Mouse (Mus musculus): ENCODE measurements around the gene Tmem265.
A peak's percentile ranks its signal among the peaks of the same experiment; 100 is the strongest.

The Tmem265 gene

DNA sequence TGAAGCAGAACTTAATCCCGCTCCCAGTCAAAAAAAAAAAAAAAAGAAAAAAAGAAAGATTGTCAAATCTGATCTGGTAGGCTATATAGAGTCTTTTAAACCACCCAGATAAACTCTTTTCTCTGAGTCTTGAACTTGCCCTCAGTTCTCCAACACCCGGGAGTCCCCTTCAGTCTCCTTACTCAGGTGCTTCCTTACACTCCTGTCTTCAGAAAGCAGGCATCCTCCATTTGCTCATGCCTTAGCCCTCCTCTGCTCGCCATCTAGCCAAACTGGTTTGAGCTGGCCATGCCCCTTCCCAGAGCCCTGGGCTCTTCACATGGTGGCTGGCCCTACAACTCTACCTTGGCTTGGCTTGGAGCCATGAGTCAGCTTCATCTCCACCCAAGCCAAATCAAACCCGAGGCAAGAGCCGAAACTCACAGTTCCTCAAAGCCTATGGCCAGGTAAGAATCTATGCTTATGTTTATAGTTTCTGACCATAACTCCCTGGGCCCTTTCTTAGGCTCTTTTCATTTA, at the start of gene Tmem265:
TSS of gene Tmem265 (plus strand) at position 51 of the 519 bp plus-strand sequence.
- peak; percentile 37 for DNase-seq

DNA sequence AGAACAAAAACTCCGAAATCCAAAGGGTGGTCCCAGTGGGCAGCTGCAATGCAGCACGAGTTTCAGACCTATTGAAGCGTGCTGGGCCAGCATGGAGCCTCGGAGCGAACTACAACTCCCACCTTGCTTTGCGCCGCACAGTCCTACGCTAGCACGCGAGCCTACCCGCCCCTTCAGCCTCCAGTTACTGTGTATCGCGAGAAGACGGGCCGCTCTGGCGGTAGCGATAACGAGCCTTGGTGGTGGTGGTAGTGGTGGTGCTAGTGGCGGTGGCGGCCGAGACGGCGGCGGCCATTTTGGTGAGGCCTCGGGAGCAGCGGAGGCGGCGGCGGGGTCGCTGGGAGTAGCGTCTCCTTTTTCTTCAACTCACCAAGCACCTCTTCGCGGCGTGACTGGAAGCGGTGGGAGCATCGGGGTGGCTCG, 49.4 kb upstream of the Tmem265 start, which contains the start of gene Srcap:
TSS of gene Srcap (plus strand) at position 176 of the 423 bp plus-strand sequence.
- peak; percentile 98 for DNase-seq

DNA sequence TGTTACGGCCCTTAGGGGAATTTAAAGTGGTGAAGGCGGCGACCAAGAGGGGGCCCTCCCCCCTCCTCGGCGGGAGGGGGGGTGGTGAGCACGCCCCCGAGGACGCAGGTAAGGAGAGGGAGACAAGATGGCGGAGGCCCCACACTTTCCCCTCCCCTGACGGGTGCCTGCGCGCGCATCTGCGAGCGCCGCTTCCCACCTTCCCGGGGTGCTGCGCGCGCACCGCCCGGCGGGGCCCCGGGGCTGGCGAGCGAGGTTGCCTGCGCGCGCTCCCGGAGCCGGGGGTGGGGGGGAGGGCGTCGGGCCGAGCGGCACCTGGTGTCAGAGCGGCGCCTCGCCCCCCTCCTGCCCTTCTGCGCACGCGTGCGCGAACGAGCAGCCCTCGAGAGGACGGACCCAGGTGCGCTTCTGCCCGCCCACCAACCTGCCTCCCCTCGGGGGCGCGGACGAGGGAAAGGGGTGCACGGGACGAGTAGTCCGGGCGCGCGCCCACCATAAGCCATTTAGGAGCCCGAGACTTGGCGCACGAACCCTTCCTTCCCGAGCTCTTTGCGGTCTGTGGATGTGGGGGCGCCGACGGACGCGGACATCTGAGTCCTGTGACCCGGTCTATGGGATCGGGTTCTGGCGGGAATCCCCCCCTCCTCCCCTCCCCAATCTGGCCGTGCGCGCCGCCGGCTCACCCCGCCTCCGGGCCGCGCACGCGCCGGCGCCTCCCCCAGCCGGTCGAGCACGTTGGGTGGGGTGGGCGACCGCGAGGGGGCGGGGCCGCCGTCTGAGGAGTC, 48.8 kb upstream of the Tmem265 start:
- peak; percentile 94 for DNase-seq

DNA sequence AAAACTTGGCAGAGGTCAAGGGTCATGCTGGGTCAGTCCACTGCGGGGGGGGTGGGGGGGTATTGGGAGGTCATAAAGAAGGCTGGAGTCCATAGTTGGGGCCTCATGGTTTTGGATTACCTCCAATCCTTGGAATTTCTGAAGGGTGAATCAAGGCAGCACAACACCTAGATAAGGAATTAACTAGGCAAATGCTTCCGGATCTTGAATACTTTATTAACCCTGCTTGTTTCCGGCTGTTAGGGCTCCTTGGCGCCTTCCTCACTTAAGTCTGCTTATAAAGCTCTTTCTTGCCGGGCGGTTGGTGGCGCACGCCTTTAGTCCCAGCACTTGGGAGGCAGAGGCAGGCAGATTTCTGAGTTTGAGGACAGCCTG, 48.2 kb upstream of the Tmem265 start:
- peak; percentile 26 for DNase-seq

DNA sequence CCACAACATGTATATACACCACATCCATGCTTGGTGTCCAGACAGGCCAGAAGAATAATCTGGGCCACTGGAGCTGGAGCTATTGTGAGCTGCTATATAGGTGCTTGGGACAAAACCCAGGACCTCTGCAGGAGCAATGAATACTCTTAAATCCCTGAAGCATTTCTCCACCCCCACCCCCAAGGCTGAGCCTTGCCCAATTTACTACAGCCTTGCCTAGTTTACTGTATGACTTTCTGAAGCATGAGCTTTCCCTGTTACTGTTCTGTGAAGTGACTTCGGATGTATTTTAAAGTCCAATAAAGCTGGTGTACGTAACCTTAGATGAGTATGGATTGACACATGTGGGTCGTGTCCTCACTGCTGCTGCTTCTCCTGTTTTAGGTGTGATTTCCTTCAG, 47.4 kb upstream of the Tmem265 start:
- DNase-seq: no peak

DNA sequence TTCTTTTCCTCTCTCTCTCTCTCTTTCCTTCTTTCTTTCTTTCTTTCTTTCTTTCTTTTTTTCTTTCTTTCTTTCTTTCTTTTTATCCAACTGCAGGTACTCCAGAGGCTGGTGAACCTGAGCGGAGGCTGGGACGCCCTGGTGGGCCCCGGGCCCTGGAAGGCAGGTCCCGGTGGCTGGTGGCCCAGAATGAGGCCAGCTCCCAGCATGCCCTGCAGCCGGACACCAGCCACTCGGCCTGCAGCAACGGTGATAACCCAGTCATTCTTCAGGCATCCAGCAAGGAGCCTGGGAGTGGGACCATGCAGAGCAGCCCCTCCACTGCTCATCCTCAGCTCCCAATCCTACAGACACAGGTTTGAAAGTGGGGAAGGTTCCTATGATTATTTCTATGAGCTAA, 45.3 kb upstream of the Tmem265 start:
- no peak for DNase-seq

DNA sequence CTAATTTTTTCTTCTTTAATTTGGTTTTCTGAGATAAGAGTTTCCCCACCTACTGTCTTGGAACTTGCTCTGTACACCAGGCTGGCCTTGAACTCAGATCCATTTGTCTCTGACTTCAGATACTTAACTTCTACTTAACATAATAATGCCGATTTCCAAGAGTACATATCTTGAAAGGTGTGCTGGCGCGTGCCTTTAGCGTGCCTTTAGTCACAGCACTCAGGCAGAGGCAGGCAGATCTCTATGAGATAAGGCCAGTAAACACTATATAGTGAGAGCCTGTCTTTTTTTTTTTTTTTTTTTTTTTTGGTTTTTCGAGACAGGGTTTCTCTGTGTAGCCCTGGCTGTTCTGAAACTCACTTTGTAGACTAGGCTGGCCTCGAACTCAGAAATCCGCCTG, 44.8 kb upstream of the Tmem265 start:
- no peak for DNase-seq

DNA sequence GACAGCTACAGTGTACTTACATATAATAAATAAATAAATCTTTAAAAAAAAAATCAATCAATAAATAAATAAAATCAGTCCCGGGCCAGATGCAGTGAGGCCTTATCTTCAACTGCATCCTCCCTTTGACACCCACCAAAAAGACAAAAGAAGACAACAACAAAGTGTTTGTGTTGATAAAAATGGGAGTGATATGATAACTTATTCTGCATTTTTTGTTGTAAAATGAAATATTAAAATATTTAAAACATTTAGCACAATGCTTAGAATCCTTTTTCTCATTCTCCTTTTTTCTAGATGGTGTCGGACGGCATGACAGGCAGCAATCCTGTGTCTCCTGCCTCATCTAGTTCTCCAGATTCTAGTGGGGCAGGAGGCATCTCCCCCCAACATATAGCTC, 41.9 kb upstream of the Tmem265 start, which contains the start of gene Gm42715:
TSS of gene Gm42715 (plus strand) at position 301 of the 400 bp plus-strand sequence.
- no peak for DNase-seq

DNA sequence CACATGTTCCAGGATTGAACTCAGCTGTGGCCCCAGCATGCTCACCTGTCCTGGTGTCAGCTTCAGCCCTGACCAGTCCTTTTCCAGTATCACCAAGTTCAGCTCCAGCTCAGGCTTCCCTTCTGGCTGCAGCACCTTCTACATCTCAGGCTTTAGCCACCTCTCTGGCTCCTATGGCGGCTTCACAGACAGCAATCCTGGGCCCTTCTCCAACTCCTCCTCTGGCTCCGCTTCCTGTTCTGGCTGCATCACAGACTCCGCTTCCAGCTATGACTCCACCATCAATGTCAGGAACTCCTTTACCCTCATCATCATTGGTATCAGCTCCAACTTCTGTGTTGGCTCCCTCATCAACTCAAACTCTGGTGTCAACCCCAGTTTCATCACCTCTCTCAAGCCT, 19.5 kb upstream of the Tmem265 start:
- DNase-seq: no peak

DNA sequence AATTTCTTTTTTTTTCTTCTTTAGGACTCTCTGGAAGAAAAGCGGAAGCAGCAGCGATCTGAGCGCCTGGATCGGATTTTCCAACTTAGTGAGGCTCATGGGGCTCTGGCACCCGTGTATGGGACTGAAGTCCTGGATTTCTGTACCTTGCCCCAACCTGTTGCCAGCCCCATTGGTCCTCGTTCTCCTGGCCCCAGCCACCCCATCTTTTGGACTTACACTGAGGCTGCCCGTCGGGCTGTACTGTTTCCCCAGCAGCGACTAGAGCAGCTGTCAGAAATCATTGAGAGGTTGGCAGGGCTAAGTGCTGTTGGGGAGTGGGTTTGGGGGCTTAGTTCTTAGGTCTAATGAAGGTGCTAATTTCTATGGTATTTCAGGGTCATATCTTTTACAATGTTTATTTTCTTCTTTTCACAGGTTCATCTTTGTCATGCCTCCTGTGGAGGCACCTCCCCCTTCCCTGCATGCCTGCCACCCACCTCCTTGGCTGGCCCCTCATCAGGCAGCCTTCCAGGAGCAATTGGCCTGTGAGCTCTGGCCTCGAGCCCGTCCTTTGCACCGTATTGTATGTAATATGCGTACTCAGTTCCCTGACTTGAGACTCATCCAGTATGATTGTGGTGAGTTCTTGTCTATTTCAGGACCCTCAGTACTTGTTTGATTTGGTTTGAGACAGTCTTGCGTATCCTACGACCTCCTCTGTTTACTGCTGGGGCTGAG, 11.9 kb upstream of the Tmem265 start:
- DNase-seq: no peak

DNA sequence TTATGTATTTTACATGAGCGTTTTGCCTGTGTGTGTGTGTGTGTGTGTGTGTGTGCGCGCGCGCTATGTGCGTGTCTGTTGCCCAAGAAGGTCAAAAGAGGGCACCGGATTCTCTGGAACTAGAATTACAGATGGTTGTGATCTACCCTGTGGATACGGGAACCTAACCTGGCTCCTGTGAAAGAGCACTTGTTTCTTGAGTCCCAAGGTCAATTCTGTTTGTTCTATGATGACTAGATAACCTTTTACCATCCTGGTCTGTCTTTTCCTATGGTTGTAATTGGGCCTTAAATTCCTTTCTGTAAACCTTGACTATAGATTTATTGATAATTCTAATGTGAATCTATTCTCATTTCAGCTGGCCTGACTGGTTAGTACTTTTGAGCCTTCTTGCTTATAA, 9.6 kb upstream of the Tmem265 start:
- DNase-seq: no peak

DNA sequence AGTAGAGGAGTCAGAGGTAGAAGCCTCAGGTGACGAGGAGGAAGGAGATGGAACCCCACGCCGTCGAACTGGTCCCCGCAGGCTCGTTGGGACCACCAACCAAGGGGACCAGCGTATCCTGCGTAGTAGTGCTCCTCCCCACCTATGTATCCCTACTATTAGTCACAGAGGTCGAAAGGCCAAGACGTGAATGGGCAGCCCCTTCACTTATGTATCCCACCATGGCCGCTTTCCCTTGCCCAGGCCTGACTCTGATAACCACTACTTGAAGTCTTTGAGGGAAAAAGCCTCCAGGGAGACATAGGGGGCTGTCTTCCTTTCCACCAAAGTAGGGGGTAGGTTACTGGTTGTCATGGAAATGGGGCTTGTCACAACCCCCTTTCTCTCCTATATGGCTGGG, 610 bp upstream of the Tmem265 start:
- DNase-seq: no peak

DNA sequence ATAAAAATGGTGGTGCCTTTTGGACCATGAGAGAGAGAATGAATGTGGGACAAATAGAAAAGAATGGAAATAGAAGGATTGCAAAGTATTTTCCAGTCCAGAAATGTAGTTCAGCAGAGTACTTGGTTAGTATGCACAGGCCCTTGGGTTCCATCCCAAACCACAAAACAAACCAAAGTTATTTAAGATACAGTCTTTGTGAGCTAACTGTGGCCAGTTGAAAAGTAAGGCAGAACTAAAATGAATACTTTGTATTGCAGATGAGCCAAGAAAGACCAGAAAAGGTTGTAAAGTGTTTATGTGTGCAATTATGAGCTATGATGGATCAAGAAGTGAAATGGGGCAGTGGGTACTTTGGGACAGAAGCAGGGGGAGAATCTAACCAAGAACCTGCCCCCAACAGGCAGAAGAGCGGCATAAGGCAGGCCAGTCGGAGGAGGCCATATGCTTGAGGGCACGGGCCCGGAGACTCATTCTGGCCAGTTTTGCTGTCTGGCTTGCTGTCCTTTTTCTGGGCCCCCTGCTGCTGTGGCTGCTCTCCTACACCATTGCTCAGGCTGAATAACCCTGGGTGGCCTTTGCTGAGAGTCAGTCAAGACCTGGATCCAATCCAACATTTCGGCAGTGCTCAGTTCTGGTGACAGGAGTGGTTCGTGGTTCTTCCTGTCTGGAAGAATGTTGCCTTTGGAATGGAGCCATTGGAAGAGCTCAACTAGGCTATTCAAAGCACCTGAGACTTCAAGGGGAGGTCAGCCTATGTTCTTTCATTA, 3.4 kb downstream of the Tmem265 start:
- DNase-seq: peak; percentile 48

DNA sequence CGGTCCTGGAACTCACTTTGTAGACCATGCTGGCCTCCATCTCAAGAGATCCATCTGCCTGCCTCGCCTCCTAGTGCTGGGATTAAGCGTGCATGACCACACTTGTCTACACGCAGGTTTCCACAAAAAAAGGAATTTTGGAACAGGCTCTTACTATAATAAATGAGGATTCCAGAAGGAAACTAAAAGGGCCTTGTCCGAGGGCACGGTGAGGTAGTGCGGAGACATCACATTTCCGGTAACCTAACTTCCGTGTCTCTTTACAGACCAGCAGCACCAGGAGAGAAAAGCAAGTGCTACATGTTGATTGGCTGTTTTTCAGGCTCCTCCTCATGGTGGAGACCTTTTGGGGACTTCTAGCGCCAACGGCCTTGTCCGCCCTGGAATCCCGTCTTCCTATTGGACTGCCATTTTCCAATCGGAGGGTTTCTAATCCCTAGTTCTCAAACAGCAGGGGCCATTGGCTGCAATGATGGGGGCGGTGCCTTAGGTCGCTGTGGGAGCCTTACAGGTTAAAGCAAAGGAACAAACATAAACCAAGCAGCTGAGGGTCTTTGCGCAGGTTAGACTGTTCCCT, 11.8 kb downstream of the Tmem265 start, which contains the start of gene Phkg2:
TSS of gene Phkg2 (plus strand) at position 446 of the 577 bp plus-strand sequence.
- peak; percentile 93 for DNase-seq

DNA sequence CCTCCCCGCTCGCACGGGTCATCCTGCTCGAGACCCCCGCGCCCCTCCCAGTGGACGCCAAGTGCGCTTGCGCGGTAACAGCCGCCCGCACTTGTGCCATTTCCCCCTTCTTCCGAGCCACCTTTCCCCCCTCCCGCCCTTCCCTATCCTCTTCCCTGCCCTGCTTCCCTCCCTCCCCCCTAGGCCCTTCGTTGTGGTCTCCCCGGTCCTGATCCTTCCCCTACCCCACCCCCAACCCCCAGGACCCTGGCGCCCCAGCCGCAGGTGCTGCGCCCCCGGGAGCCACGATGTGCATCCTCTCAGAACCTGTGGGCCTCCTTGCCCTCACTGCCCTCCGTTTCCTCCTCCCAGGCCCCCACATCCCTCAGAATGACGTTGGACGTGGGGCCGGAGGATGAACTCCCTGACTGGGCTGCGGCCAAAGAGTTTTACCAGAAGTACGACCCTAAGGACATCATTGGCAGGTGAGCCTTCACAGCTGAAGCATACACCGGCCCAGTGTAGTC, 12.4 kb downstream of the Tmem265 start:
- DNase-seq: no peak

DNA sequence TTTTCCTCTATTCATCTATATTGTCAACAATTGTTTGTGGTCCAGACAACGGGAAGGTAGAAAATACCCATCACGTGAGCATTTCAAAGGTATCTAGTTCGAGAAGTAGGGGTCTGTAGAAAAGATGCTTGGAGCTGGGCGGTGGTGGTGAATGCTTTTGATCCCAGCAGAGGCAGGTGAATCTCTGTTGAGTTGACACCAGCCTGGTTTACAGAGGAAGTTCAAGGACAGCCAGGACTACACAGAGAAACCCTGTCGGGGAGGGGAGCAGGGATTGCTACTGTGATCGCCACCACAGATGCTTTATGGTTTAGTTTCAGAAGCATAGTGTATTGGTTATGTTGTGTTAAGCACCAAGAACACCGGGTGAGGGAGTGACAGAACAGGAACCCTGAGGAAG, 12.9 kb downstream of the Tmem265 start:
- DNase-seq: no peak

DNA sequence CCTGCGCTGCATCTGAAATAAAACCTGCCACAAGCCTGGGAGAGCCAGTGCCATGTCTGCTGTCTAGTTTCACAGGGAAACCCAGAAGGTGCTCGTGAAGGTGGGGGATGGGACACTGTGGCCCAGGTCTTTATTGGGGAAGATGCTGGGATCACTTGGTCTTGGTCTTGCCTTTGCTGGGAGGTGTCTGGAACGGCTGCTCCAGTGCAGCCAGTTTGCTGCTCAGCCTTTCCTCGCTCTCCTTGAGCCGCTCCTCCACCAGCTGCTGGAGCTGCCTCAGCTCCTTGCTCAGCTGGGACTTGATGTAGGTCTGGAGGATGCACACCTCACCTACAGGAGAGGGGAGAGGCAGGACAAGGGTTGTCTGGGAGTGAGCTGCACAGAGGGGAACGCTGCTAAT, 22.1 kb downstream of the Tmem265 start:
- no peak for DNase-seq

DNA sequence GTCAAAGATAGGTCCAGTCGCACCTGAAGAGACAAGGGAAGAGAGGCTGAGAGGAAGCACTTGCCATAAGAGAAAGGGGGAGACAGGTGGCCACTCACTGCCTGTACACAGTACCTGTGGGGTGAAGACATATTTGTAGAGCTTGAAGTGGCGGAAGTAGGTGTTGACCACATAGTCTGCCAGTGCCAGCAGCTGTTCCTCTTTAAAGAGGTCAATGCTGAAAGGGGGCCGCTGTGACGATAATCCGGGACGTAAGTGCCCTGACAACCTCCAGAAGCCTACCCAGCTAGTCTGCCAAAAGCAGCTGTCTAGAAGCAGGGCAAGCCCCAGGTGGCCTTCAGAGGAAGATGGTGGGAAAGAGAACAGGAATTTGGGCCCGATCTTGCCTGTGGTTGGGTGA, 23.8 kb downstream of the Tmem265 start:
- no peak for DNase-seq

DNA sequence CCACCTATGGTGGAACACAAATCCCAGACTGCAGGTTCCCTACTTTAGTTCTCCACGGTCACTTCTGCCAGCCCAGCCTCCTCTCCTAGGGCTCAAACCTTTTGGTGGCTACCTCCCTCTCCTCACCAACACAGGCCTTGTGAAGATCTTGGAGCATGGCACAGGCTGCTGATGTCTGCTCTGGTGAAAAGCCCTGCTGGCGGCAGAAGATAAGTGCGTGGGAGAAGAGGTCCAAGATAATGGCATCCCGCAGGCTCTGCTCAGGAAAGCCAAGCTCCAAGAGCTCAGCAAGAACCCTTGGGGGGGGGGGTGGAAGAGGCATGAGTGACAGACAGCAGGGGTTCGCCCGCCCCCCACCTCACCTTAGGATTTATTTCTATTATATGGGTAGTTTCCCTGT, 25.0 kb downstream of the Tmem265 start:
- DNase-seq: no peak

DNA sequence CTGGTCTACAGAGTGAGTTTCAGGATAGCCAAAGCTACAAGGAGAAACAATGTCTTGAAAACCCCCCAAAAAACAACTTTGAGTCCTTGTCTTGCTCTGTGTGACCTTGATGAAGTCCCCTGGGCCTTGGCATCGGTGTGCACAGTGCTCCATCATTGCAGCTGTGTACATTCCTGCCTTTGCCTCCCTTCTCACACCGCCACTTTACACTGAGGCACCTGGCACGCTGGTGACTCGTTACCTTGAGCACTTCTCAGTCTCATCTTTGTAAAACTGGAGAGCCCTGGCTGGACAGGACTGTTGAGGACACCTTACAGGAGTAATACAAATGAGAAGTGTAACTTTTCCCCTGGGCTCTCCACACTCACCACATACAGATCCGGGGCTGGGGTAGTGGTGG, 26.0 kb downstream of the Tmem265 start:
- DNase-seq: no peak

DNA sequence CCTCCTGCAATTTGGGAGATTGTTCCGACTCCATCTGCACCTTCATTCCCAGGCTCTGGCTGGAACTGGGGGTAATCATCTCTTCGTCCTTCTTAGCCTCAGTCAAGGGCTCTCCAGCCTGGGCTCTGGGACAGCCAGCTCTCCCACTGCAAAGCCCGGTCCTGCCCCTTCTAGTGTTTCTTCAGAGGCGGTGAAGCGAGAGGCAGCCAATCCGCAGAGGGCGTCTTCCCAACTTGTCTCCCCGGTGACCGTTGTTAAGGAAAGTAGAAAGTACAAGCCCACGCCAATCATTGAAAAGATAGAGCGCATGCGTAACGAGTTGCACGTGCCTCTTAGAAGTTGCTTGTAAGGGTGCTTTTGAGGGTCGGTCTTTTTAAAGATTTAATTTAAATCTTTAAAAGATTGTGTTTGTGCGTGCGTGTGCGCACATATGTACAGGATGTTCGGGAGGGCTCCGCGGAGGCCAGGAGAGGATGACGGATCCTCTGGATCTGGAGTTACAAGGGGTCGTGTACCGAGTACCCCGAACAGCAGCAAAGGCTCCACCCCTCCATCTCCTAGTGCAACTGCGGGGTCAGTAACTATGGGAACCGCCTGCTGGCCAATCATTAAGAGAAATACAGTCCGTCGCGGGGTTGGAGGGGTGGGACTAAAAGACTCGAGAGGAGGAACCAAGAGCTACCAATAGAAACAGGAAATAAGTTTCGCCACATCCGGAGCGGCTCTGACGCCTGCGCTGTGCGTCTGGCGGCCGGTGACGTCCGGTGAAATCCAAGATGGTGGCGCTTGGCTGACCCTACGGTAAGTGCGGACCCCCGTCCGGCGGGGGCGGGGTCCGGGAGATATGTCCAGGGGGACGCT, 27.1 kb downstream of the Tmem265 start, which contains the start of the genes Ccdc189 and Rnf40:
TSS of gene Ccdc189 (minus strand) at position 585 of the 861 bp plus-strand sequence.
TSS of gene Rnf40 (plus strand) at position 757 of the 861 bp plus-strand sequence.
- DNase-seq: peak; percentile 95

All from kidney, postnatal 10 days (tissue).